Mouse (Mus musculus): ENCODE measurements around the gene Mrpl9.

DNA sequence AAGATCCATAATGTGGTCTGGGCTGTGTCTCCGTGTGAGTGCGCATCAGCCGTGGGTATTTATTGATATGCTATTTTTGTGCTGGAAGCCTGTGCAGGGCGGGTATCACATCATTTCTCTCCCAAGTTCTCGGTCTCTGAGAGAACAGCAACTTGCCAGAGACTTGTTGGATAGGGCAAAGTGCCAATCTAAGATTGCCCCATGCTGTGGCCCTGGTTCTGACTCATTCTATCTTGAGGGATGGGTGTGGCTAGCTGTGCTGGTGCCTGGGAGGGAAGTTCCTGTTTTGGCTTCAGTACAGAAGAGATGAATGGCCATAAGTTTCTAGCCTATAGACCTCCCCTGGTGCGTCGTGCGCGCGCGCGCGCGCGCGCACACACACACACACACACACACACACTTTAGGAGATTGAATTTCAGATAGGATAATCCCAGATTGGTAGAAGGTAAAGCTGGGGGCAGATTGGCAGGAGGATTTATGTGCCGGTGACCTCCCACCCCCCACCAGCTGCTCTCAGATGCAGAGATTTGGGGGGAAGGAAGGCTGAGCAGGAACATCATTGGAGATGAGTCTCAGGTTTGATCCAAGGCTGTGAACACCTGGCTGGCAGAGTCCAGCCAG, 39.8 kb downstream of the Mrpl9 start:
- TF ChIP-seq CTCF (conservative IDR thresholded peaks at IDR 0.05; ENCODE audit: low read length) (no peak), NANOG (IDR thresholded peaks at IDR 0.05; ENCODE audit: borderline replicate concordance, low read length) (no peak)

Measured in E14TG2a.4 (cell line).